Mouse (Mus musculus) lung, embryonic 16.5 days (tissue): ENCODE results near the gene Sdk2. TPM values are rescaled to one million over a fixed set of nuclear protein-coding genes. Genes with fewer than 3 reads are reported as not detected.
A peak's percentile ranks its signal among the peaks of the same experiment; 100 is the strongest.

ENCODE experiments used
- ATAC-seq: fragments of 200-750 bp; cut with Nextera tagmentation; 2 replicates; pipeline ENCODE4 v1.8.0; 2017; ENCODE audit warnings: low read depth, mild to moderate bottlenecking, moderate library complexity
- H3K27ac ChIP-seq: fragments of 300-500 bp; sonication (generic); 2 replicates; pipeline ENCODE4 v1.5.1; 2014; ENCODE audit warnings: mild to moderate bottlenecking, control low read depth, low read length
- H3K27me3 ChIP-seq: fragments of 300-500 bp; sonication (generic); 2 replicates; pipeline ENCODE4 v1.6.1; 2014; ENCODE audit warnings: low read depth, low read length, mixed read lengths; ENCODE audit not compliant: control insufficient read depth, insufficient read depth
- H3K36me3 ChIP-seq: fragments of 300-500 bp; sonication (generic); 2 replicates; pipeline ENCODE4 v1.6.1; 2014; ENCODE audit warnings: low read length; ENCODE audit not compliant: control insufficient read depth, insufficient read depth
- H3K4me1 ChIP-seq: fragments of 300-500 bp; sonication (generic); replicated peaks from 2 replicates; pipeline ENCODE4 v1.6.1; 2014; ENCODE audit warnings: low read length, mixed read lengths; ENCODE audit not compliant: control insufficient read depth, insufficient read depth
- H3K4me2 ChIP-seq: fragments of 300-500 bp; sonication (generic); 2 replicates; pipeline ENCODE4 v1.6.1; 2014; ENCODE audit warnings: low read depth, low read length, control low read depth
- H3K4me3 ChIP-seq: fragments of 300-500 bp; sonication (generic); 2 replicates; pipeline ENCODE4 v1.5.1; 2014; ENCODE audit warnings: mild to moderate bottlenecking, low read length, control low read depth
- H3K9ac ChIP-seq: fragments of 300-500 bp; sonication (generic); 2 replicates; pipeline ENCODE4 v1.6.1; 2014; ENCODE audit warnings: low read length, control low read depth
- H3K9me3 ChIP-seq: fragments of 300-500 bp; sonication (generic); 2 replicates; pipeline ENCODE4 v1.6.1; 2016; ENCODE audit warnings: low read length; ENCODE audit not compliant: control insufficient read depth
- WGBS: fragments of 180-500 bp; shearing (Covaris S2); extraction: QIAGEN DNeasy Blood & Tissue Kit; methylation state at CpG from one replicate; pipeline ENCODE4 v1.1.7; 2014; 5-methylcytosine and 5-hydroxymethylcytosine counted together
- polyA plus RNA-seq: library from polyadenylated mRNA; unstranded; fragments of >200 nt; fragmentation: Nextera tagmentation; extraction: Ambion mirVana; gene quantifications from 2 replicates; pipeline ENCODE4 v1.2.1, GENCODE M21; 2015

The Sdk2 gene
- polyA plus RNA-seq, 1 experiment from 2014 or later: 2.1 TPM

GRCm38 (mm10) chr11:113756578-113756977 lies 310.3 kb downstream of the Sdk2 start:
- H3K9me3 ChIP-seq: no peaks in the 10 kb centered on the region
- H3K4me1 ChIP-seq: peaks cover 4% of the 10 kb centered on the region
- no peak overlapping the region for H3K4me3 ChIP-seq
- no peaks in the 10 kb centered on the region for H3K27me3 ChIP-seq
- 81% methylated on average over 12 of the region's 12 CpGs for WGBS
- H3K36me3 ChIP-seq: no peaks in the 10 kb centered on the region
- H3K9ac ChIP-seq: no peak overlapping the region
- ATAC-seq: no peak
- H3K4me2 ChIP-seq: no peak overlapping the region
- no peak overlapping the region for H3K27ac ChIP-seq

- no peaks in the 10 kb centered on the region for H3K27me3 ChIP-seq
- no peaks in the 10 kb centered on the region for H3K36me3 ChIP-seq
- 68% methylated on average over 14 of the region's 14 CpGs for WGBS
- ATAC-seq: no peak
- no peaks in the 10 kb centered on the region for H3K9me3 ChIP-seq
- H3K4me1 ChIP-seq: peaks cover 4% of the 10 kb centered on the region
- no peak overlapping the region for H3K27ac ChIP-seq
- H3K4me3 ChIP-seq: no peak overlapping the region
- no peak overlapping the region for H3K9ac ChIP-seq
- H3K4me2 ChIP-seq: no peak overlapping the region
Measured at GRCm38 (mm10) chr11:113755878-113756277, 311.0 kb downstream of the Sdk2 start.

- H3K27ac ChIP-seq: no peak overlapping the region
- ATAC-seq: no peak
- H3K27me3 ChIP-seq: no peaks in the 10 kb centered on the region
- peaks cover 6% of the 10 kb centered on the region for H3K4me1 ChIP-seq
- no peak overlapping the region for H3K4me2 ChIP-seq
- no peaks in the 10 kb centered on the region for H3K9me3 ChIP-seq
- no peak overlapping the region for H3K4me3 ChIP-seq
- H3K9ac ChIP-seq: no peak overlapping the region
- WGBS: 59% methylated on average over 9 of the region's 9 CpGs
- no peaks in the 10 kb centered on the region for H3K36me3 ChIP-seq
Measured at GRCm38 (mm10) chr11:113754845-113755244, 312.0 kb downstream of the Sdk2 start.

GRCm38 (mm10) chr11:113752685-113753430 lies 314.0 kb downstream of the Sdk2 start:
- Histone ChIP-seq H3K9me3 (no peaks in the 10 kb centered on the region), H3K27me3 (no peaks in the 10 kb centered on the region), H3K36me3 (peaks cover 2% of the 10 kb centered on the region), H3K9ac (peak overlapping the region; percentile 93; the same call in 1 of the 2 replicates), H3K4me3 (peak overlapping the region; percentile 90; the same call in 1 of the 2 replicates), H3K4me1 (peaks cover 21% of the 10 kb centered on the region), H3K27ac (no peak overlapping the region; the same call in 1 of the 2 replicates), H3K4me2 (peak overlapping the region; percentile 88)
- WGBS: 94% methylated on average over 10 of the region's 10 CpGs
- no peak for ATAC-seq

GRCm38 (mm10) chr11:113752158-113752661 lies 314.6 kb downstream of the Sdk2 start:
- no peaks in the 10 kb centered on the region for H3K9me3 ChIP-seq
- no peak for ATAC-seq
- no peaks in the 10 kb centered on the region for H3K27me3 ChIP-seq
- peak overlapping the region; percentile 99 for H3K27ac ChIP-seq
- H3K36me3 ChIP-seq: peaks cover 2% of the 10 kb centered on the region
- H3K4me3 ChIP-seq: peak overlapping the region; percentile 90
- H3K4me1 ChIP-seq: peaks cover 27% of the 10 kb centered on the region
- H3K9ac ChIP-seq: peak overlapping the region; percentile 93
- H3K4me2 ChIP-seq: peak overlapping the region; percentile 88
- 13% methylated on average over 15 of the region's 15 CpGs for WGBS

- Histone ChIP-seq H3K4me3 (peak within 1 kb of the TSS; percentile 90), H3K4me2 (peak within 1 kb of the TSS; percentile 88), H3K27me3 (no peaks in the 10 kb centered on the region), H3K9me3 (no peaks in the 10 kb centered on the region), H3K9ac (peak within 1 kb of the TSS; percentile 93), H3K4me1 (peaks cover 32% of the 10 kb centered on the region), H3K36me3 (peaks cover 2% of the 10 kb centered on the region), H3K27ac (peak within 1 kb of the TSS; percentile 99)
- peak; percentile 83 for ATAC-seq
- under 1% methylated on average over 44 of the region's 44 CpGs for WGBS
Measured at GRCm38 (mm10) chr11:113751484-113752084, 315.3 kb downstream of the Sdk2 start, which contains the start of gene Cdc42ep4. Cdc42ep4 (minus strand) TSS chr11:113751881.

GRCm38 (mm10) chr11:113750571-113751483 lies 316.0 kb downstream of the Sdk2 start:
- Histone ChIP-seq H3K4me2 (peak overlapping the region; percentile 88), H3K27ac (peak overlapping the region; percentile 99), H3K36me3 (peaks cover 2% of the 10 kb centered on the region), H3K9me3 (no peaks in the 10 kb centered on the region), H3K27me3 (no peaks in the 10 kb centered on the region), H3K4me1 (peaks cover 34% of the 10 kb centered on the region), H3K9ac (peak overlapping the region; percentile 93), H3K4me3 (peak overlapping the region; percentile 90)
- peak; percentile 27 for ATAC-seq
- 1% methylated on average over 64 of the region's 67 CpGs for WGBS

- Histone ChIP-seq H3K9ac (peak overlapping the region; percentile 93), H3K4me3 (peak overlapping the region; percentile 90), H3K27me3 (no peaks in the 10 kb centered on the region), H3K4me1 (peaks cover 39% of the 10 kb centered on the region), H3K9me3 (no peaks in the 10 kb centered on the region), H3K36me3 (peaks cover 4% of the 10 kb centered on the region), H3K27ac (peak overlapping the region; percentile 99), H3K4me2 (peak overlapping the region; percentile 88)
- 2% methylated on average over 9 of the region's 9 CpGs for WGBS
- ATAC-seq: no peak
Measured at GRCm38 (mm10) chr11:113749749-113750351, 317.0 kb downstream of the Sdk2 start.
